Mouse (Mus musculus) spleen, postnatal 10 days (tissue): ENCODE results near the gene Rps6ka5.

Experiments used
- DNase-seq, 2 experiments: peaks; one replicate each; pipeline ENCODE4 v3.0.0; 2021 to 2022; ENCODE audit warnings: low spot score in 2 of 2

Rps6ka5 gene

DNA sequence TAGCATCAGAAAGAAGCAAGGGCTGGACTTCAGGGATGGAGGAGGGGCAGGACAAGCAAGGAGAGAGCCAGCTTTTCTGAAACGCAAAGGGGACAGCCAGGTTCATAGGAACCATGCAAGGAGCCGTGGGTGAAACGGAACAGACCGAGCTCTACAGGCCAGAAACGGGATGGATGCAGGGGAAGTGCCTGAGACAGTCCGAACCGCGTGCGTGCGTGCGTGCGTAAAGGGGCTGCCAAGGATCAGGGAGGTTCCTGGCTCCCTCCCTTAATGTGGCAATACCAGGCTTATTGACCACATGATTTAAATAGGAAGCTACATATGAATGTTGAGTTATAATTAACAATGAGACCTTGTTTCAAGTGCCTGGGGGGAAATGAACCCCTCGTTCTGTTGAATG lies 227.3 kb downstream of the Rps6ka5 start:
- no peak for DNase-seq
